Mouse (Mus musculus) neural tube, embryonic 14.5 days (tissue): ENCODE data around the gene Teddm3. TPM values are rescaled to one million over a fixed set of nuclear protein-coding genes. Genes with fewer than 3 reads are reported as not detected.
"Not testable (repeated sequence)": the region's sequence is repeated elsewhere in the genome, so short reads cannot be mapped to it uniquely, and the experiment has no call there.

Source experiments
- ATAC-seq: fragments of 200-750 bp; cut with Nextera tagmentation; 2 replicates; pipeline ENCODE4 v1.8.0; 2017; ENCODE audit warnings: low read depth, mild to moderate bottlenecking, moderate TSS enrichment, moderate library complexity
- H3K27ac ChIP-seq: fragments of 300-500 bp; sonication (generic); 2 replicates; pipeline ENCODE4 v1.5.1; 2014; ENCODE audit warnings: low read depth, mild to moderate bottlenecking, control low read depth, low read length, moderate library complexity, mixed read lengths
- H3K27me3 ChIP-seq: fragments of 300-500 bp; sonication (generic); 2 replicates; pipeline ENCODE4 v1.6.1; 2014; ENCODE audit warnings: low read length; ENCODE audit not compliant: control insufficient read depth, insufficient read depth
- H3K36me3 ChIP-seq: fragments of 300-500 bp; sonication (generic); 2 replicates; pipeline ENCODE4 v1.6.1; 2014; ENCODE audit warnings: low read length, mixed read lengths; ENCODE audit not compliant: control insufficient read depth, insufficient read depth
- H3K4me1 ChIP-seq: fragments of 300-500 bp; sonication (generic); 2 replicates; pipeline ENCODE4 v1.6.1; 2014; ENCODE audit warnings: low read length; ENCODE audit not compliant: control insufficient read depth, insufficient read depth
- H3K4me2 ChIP-seq: fragments of 300-500 bp; sonication (generic); 2 replicates; pipeline ENCODE4 v1.6.1; 2014; ENCODE audit warnings: mild to moderate bottlenecking, low read depth, low read length, control low read depth
- H3K4me3 ChIP-seq: fragments of 300-500 bp; sonication (generic); 2 replicates; pipeline ENCODE4 v1.5.1; 2014; ENCODE audit warnings: low read depth, low read length, control low read depth, mixed read lengths
- H3K9ac ChIP-seq: fragments of 300-500 bp; sonication (generic); replicated peaks from 2 replicates; pipeline ENCODE4 v1.6.1; 2014; ENCODE audit warnings: low read depth, mild to moderate bottlenecking, control low read depth, low read length, mixed read lengths
- H3K9me3 ChIP-seq: fragments of 300-500 bp; sonication (generic); 2 replicates; pipeline ENCODE4 v1.6.1; 2016; ENCODE audit warnings: low read length; ENCODE audit not compliant: control insufficient read depth
- WGBS: fragments of 180-500 bp; shearing (Covaris S2); extraction: QIAGEN DNeasy Blood & Tissue Kit; methylation state at CpG from one replicate; pipeline ENCODE4 v1.1.7; 2014; 5-methylcytosine and 5-hydroxymethylcytosine counted together
- polyA plus RNA-seq: library from polyadenylated mRNA; unstranded; fragments of >200 nt; fragmentation: Nextera tagmentation; extraction: Ambion mirVana; gene quantifications from 2 replicates; pipeline ENCODE4 v1.2.1, GENCODE M21; 2014

Gene Teddm3
- polyA plus RNA-seq, 1 experiment from 2014 or later, result 0.39 TPM

DNA sequence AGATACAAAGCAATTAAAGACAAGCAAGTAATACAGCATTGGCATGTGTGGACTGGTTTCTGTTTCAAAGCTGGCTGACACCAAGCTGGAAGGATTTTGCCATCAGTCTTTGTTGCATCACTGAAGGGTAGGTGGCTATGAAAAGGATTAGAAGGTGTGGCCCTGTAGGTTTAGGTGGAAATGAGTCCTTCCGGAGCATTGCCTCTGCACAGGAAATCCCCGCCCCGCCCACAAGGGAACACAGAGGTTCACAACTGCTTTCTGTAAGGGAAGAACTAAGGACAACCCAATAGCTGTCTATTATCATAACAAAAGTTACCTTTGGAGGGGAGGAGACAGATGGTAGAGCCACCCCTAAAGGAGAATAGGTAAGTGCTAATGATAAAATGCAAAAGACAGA, 9.6 kb upstream of the Teddm3 start:
- H3K9me3 ChIP-seq, H3K36me3 ChIP-seq, H3K4me1 ChIP-seq, H3K4me3 ChIP-seq, H3K9ac ChIP-seq, H3K27ac ChIP-seq, H3K27me3 ChIP-seq, ATAC-seq, H3K4me2 ChIP-seq: not testable (repeated sequence)
- 87% methylated on average over 3 of the region's 3 CpGs for WGBS

DNA sequence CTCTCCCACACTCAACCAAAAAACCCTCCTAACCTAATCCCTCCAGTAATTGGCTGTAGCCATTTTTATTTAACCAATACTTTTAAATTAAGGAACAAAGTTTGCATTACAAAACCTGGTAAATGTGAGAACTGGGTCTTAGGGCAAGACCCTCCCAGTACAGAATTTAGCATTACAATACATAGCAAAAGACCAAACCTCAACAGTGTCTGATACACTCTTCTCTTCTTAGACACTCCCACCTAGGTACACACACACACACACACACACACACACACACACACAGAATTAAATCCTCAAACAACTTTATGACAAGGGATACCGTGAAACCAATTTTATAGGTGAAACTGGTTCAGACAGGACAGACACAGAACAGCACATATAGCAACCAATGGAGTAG, 5.4 kb upstream of the Teddm3 start:
- ATAC-seq, H3K27ac ChIP-seq, H3K27me3 ChIP-seq, H3K9ac ChIP-seq, H3K4me3 ChIP-seq, H3K4me1 ChIP-seq, H3K4me2 ChIP-seq, H3K9me3 ChIP-seq, H3K36me3 ChIP-seq: not testable (repeated sequence)
- 89% methylated on average over 1 of the region's 1 CpGs for WGBS

DNA sequence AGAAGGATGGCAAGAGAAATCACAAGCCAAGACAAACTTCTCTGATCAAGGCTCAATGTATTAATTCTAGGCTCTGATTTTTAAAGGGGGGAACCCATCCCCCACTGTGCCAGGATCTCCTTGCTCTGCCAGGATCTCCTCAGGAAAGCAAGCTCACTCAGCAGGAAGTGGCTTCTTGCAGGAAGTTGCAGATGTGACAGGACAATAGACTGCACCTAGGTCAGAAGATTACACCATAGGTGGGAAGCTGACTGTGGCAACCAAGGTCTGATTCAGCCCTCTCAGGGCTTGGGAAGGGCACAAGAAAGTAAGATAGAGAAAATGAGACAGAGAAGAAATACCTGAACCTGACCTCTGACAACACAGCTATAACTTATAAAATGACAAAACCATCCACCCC, 2.5 kb upstream of the Teddm3 start:
- not testable (repeated sequence) for H3K9me3 ChIP-seq, H3K9ac ChIP-seq, H3K4me3 ChIP-seq, H3K27me3 ChIP-seq, ATAC-seq, H3K36me3 ChIP-seq, H3K4me1 ChIP-seq, H3K27ac ChIP-seq, H3K4me2 ChIP-seq

DNA sequence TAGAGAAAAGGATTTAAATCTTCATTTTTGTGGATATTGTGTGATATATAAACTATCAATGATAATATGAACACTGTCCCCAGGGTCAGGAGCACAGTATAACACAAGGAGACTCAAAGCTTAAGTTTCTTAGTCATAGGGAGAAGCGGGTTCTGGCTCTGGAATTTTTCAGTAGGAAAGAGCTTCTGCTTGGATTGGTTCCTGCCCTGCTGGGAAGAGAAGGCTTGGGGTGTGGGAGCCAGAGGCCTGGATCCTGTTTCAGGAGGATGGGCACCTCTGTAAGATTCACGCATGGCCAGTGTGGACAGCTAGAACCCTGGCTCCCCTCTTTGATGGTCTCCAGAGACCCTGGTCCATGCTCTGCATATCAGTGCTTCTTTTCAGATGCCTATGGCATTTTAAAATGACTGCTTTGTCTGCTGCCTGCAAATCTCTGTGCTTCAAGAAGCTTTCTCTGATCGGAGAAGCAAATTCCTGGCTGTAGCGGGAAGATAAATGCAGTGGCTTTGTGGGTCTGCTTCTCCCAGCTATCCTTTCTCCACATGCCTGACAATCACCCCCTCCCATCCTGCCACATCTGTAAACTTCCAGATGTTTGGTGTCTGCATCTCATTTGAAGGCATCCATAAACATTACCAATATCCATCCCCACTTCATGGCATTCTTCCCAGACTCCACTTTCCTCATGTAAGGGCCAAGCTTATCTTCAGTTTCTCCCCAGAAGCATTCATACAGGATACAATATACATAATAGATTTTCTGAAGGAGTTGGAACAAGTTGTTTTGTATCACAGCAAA, 2.0 kb downstream of the Teddm3 start:
- Histone ChIP-seq H3K27me3 (no peaks in the 10 kb centered on the region), H3K27ac (no peak overlapping the region), H3K4me2 (no peak overlapping the region), H3K4me3 (no peak overlapping the region), H3K36me3 (no peaks in the 10 kb centered on the region), H3K4me1 (no peaks in the 10 kb centered on the region), H3K9ac (no peak overlapping the region), H3K9me3 (no peaks in the 10 kb centered on the region)
- WGBS, result 66% methylated on average over 4 of the region's 4 CpGs
- no peak for ATAC-seq

DNA sequence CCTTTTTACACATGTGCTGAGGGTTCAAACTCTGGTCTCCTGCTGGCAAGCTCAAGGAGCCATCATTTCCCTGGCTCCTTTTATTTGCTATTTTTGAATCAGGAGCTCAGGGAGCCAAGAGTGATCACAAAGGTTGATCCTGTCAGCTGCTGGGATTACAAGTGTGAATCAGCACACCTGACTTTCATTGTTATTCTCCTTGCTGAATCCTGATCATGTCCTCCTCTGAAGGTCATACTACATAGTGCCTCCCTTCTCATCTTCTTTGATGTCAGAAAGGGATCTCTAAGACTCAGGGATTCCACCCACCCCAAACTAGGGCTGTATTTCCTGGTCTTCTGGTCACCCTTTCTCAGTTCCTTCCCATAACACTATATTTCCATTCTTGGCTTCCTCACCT, 3.9 kb downstream of the Teddm3 start:
- Histone ChIP-seq H3K4me1 (no peaks in the 10 kb centered on the region), H3K27ac (no peak overlapping the region), H3K4me3 (no peak overlapping the region), H3K27me3 (no peaks in the 10 kb centered on the region), H3K4me2 (no peak overlapping the region), H3K36me3 (no peaks in the 10 kb centered on the region), H3K9me3 (no peaks in the 10 kb centered on the region), H3K9ac (no peak overlapping the region)
- ATAC-seq, result no peak

DNA sequence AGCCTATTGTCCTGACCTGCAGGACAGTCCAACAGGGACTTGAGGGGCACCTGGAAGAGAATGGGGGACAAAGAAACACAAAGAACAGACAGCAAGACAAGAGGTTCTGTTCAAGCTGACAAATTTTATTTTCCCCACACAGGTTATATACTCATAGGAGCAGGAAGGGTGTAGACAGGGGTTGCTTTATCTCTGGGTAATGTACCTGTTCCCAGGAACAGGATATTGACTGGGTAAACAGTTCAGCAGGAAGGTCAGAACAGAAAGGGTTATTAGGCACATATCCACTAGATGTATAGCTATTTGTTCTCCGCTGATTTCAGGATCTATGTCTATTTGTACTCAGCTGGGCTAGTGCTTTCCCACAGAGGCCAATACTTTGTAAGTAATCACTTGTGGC, 5.3 kb downstream of the Teddm3 start:
- H3K27ac ChIP-seq, H3K27me3 ChIP-seq, H3K9ac ChIP-seq, H3K4me3 ChIP-seq, H3K4me2 ChIP-seq, H3K36me3 ChIP-seq, H3K9me3 ChIP-seq, ATAC-seq, H3K4me1 ChIP-seq: not testable (repeated sequence)
- 67% methylated on average over 1 of the region's 1 CpGs for WGBS

DNA sequence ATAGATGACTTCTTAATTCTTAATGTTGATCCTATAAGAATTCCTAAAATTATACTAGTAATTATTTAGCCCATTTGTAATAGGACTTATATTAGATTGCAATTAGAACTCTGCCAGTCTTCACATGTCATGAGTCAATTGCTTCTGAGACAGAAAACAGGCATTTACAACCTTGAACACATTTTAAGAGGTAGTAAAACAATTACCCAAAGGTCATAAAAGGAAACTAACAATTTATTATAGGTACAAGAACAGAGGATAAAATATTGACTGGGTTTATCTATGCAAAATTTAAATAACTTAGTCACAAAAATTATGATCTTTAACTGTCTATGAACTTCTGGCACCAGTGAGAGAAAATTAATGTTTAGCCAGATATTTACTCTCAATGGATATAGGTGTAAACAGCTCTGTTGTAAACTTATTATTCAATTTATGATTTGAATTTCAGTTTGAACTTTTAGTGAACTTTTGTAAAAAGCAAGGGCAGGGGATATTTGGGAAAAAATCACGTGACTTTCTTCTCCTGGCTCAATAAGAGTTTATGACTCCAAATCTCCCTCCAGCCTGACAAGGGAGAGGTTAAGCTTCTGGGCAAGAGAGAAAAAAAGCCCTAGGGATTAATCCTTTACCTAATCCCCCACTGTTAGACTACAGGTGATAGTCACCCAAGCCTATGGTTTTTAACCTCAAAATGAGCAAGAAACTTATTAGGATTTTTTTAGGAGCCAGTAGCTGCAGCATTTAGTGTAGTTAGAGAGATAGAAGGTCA, 17.3 kb downstream of the Teddm3 start:
- 51% methylated on average over 1 of the region's 1 CpGs for WGBS
- no peak overlapping the region for H3K9ac ChIP-seq

DNA sequence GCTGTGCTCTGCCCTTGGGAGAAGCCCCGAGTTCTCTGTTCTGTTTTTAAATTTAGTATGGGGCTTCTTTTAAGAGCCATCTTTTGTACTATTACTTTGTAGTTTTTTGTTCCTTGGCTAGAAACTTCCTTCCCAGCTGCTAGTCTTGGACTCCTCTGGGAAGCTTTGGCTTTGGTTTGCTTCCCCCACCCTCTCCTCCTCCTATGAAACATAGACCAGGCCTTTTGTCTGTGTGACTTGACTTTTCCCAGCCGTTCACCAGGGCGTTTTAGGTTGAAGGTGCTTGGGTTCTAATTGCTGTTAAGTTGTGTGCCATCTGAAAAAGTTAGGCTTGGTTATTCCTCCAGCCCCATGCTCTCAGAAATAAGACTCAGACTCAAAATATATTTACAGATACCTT, 26.1 kb downstream of the Teddm3 start:
- H3K4me1 ChIP-seq, H3K9ac ChIP-seq, H3K9me3 ChIP-seq, H3K4me2 ChIP-seq, ATAC-seq, H3K4me3 ChIP-seq, H3K36me3 ChIP-seq, H3K27me3 ChIP-seq, H3K27ac ChIP-seq: not testable (repeated sequence)
- 78% methylated on average over 3 of the region's 3 CpGs for WGBS

More for the DNA sequence above, 17.3 kb downstream of the Teddm3 start:
- no peak for ATAC-seq
- Histone ChIP-seq H3K36me3 (no peaks in the 10 kb centered on the region), H3K27me3 (no peaks in the 10 kb centered on the region), H3K4me2 (no peak overlapping the region), H3K27ac (no peak overlapping the region), H3K4me1 (no peaks in the 10 kb centered on the region), H3K4me3 (no peak overlapping the region), H3K9me3 (no peaks in the 10 kb centered on the region)

DNA sequence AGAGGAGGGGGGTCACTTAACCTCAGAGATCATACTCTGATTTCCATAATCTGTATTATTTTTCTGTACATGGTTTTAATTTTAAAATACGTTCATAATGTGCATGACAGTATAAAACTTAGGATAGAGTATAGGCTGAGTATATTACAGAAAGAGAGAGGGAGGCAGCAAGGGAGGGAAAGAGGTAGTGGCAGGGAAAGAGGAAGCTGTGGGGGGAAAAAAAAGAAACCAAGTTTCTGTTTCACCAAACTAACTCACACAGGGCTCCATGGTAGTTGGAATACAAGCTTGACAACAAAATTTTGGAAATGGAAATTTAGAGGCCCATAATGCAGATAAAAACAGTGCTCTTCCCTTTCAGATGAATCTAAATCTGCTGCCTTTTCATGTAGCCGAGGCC, 31.0 kb downstream of the Teddm3 start:
- 76% methylated on average over 2 of the region's 2 CpGs for WGBS
- H3K9ac ChIP-seq, H3K4me2 ChIP-seq, H3K36me3 ChIP-seq, ATAC-seq, H3K4me1 ChIP-seq, H3K27me3 ChIP-seq, H3K4me3 ChIP-seq, H3K27ac ChIP-seq, H3K9me3 ChIP-seq: not testable (repeated sequence)
